Mouse (Mus musculus): ENCODE data around the gene Ube2l6. TPM values are rescaled to one million over a fixed set of nuclear protein-coding genes. Genes with fewer than 3 reads are reported as not detected.
A peak's percentile ranks its signal among the peaks of the same experiment; 100 is the strongest.
"Not testable (repeated sequence)": the region's sequence is repeated elsewhere in the genome, so short reads cannot be mapped to it uniquely, and the experiment has no call there.

The Ube2l6 gene
- polyA plus RNA-seq, 1 experiment from 2014 or later, result 49.9 TPM

- ATAC-seq; H3K4me3 ChIP-seq (ENCODE audit: low read length); H3K27ac ChIP-seq (ENCODE audit: low read length); H3K9me3 ChIP-seq (ENCODE audit: control insufficient read depth, low read length); H3K4me1 ChIP-seq (ENCODE audit: control insufficient read depth, insufficient read depth, low read length); H3K36me3 ChIP-seq (ENCODE audit: control insufficient read depth, insufficient read depth, low read length); H3K4me2 ChIP-seq (ENCODE audit: low read depth, low read length); H3K27me3 ChIP-seq (replicated peaks; ENCODE audit: control insufficient read depth, insufficient read depth, low read length); H3K9ac ChIP-seq (ENCODE audit: low read depth, low read length): not testable (repeated sequence)
- 70% methylated on average over 5 of the region's 5 CpGs for WGBS
Measured at GRCm38 (mm10) chr2:84801223-84801622, 2.6 kb downstream of the Ube2l6 start.

GRCm38 (mm10) chr2:84803963-84804362 is 5.3 kb downstream of the Ube2l6 start:
- H3K27me3 ChIP-seq (replicated peaks; ENCODE audit: control insufficient read depth, insufficient read depth, low read length), result no peaks in the 10 kb centered on the region
- no peak overlapping the region for H3K27ac ChIP-seq (ENCODE audit: low read length)
- 0 out of 2 replicates have a peak, but pooled peaks cover 4% of the 10 kb centered on the region for H3K4me1 ChIP-seq (ENCODE audit: control insufficient read depth, insufficient read depth, low read length)
- 89% methylated on average over 7 of the region's 7 CpGs for WGBS
- H3K36me3 ChIP-seq (ENCODE audit: control insufficient read depth, insufficient read depth, low read length), result no peaks in the 10 kb centered on the region
- H3K9me3 ChIP-seq (ENCODE audit: control insufficient read depth, low read length), result no peaks in the 10 kb centered on the region
- H3K9ac ChIP-seq (ENCODE audit: low read depth, low read length), result no peak overlapping the region
- no peak overlapping the region for H3K4me2 ChIP-seq (ENCODE audit: low read depth, low read length)
- H3K4me3 ChIP-seq (ENCODE audit: low read length), result no peak overlapping the region
- no peak for ATAC-seq

- ATAC-seq, result no peak
- WGBS, result 57% methylated on average over 5 of the region's 5 CpGs
- H3K9me3 ChIP-seq (ENCODE audit: control insufficient read depth, low read length), result no peaks in the 10 kb centered on the region
Measured at GRCm38 (mm10) chr2:84806546-84806945, 7.9 kb downstream of the Ube2l6 start.

DNA sequence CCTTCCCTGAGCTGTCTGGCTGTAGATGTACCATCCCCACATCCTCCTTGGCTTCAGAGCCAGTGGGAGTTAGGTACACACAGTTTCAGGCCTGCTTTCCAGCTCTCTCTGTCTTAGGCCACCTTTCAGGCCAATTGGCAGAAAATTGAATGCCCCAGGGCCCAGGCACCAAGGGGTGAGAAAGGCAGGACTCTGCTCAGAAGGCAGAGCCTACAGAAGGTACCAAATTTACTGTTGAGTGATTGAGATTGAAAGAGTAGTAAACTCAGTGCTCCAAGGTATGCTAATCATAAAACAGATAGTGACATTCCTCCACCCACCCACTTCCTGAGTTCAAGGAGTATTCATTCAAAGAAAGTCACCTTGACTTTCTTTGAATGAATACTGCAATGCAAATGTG is 10.7 kb downstream of the Ube2l6 start:
- Histone ChIP-seq H3K27ac (ENCODE audit: low read length) (no peak overlapping the region), H3K4me1 (ENCODE audit: control insufficient read depth, insufficient read depth, low read length) (peaks cover 4% of the 10 kb centered on the region; the same call in 1 of the 2 replicates), H3K27me3 (replicated peaks; ENCODE audit: control insufficient read depth, insufficient read depth, low read length) (no peaks in the 10 kb centered on the region), H3K9ac (ENCODE audit: low read depth, low read length) (no peak overlapping the region), H3K4me2 (ENCODE audit: low read depth, low read length) (no peak overlapping the region), H3K4me3 (ENCODE audit: low read length) (no peak overlapping the region), H3K36me3 (ENCODE audit: control insufficient read depth, insufficient read depth, low read length) (no peaks in the 10 kb centered on the region), H3K9me3 (ENCODE audit: control insufficient read depth, low read length) (no peaks in the 10 kb centered on the region)
- ATAC-seq, result no peak

More at GRCm38 (mm10) chr2:84806546-84806945, 7.9 kb downstream of the Ube2l6 start:
- Histone ChIP-seq H3K4me2 (ENCODE audit: low read depth, low read length) (no peak overlapping the region), H3K4me3 (ENCODE audit: low read length) (no peak overlapping the region), H3K27me3 (replicated peaks; ENCODE audit: control insufficient read depth, insufficient read depth, low read length) (no peaks in the 10 kb centered on the region), H3K4me1 (ENCODE audit: control insufficient read depth, insufficient read depth, low read length) (peaks cover 4% of the 10 kb centered on the region; the same call in 1 of the 2 replicates), H3K36me3 (ENCODE audit: control insufficient read depth, insufficient read depth, low read length) (no peaks in the 10 kb centered on the region), H3K9ac (ENCODE audit: low read depth, low read length) (no peak overlapping the region), H3K27ac (ENCODE audit: low read length) (no peak overlapping the region)

GRCm38 (mm10) chr2:84810526-84810885 is 11.9 kb downstream of the Ube2l6 start:
- Histone ChIP-seq H3K4me3 (ENCODE audit: low read length) (no peak overlapping the region), H3K4me1 (ENCODE audit: control insufficient read depth, insufficient read depth, low read length) (peaks cover 4% of the 10 kb centered on the region; the same call in 1 of the 2 replicates), H3K27me3 (replicated peaks; ENCODE audit: control insufficient read depth, insufficient read depth, low read length) (no peaks in the 10 kb centered on the region), H3K9me3 (ENCODE audit: control insufficient read depth, low read length) (no peaks in the 10 kb centered on the region), H3K4me2 (ENCODE audit: low read depth, low read length) (no peak overlapping the region), H3K9ac (ENCODE audit: low read depth, low read length) (no peak overlapping the region), H3K27ac (ENCODE audit: low read length) (peak overlapping the region; percentile 21; the same call in 1 of the 2 replicates), H3K36me3 (ENCODE audit: control insufficient read depth, insufficient read depth, low read length) (no peaks in the 10 kb centered on the region)
- ATAC-seq, result 0 out of 2 replicates have a peak, but pooled peaks have one; percentile 2
- WGBS, result 79% methylated on average over 6 of the region's 6 CpGs

DNA sequence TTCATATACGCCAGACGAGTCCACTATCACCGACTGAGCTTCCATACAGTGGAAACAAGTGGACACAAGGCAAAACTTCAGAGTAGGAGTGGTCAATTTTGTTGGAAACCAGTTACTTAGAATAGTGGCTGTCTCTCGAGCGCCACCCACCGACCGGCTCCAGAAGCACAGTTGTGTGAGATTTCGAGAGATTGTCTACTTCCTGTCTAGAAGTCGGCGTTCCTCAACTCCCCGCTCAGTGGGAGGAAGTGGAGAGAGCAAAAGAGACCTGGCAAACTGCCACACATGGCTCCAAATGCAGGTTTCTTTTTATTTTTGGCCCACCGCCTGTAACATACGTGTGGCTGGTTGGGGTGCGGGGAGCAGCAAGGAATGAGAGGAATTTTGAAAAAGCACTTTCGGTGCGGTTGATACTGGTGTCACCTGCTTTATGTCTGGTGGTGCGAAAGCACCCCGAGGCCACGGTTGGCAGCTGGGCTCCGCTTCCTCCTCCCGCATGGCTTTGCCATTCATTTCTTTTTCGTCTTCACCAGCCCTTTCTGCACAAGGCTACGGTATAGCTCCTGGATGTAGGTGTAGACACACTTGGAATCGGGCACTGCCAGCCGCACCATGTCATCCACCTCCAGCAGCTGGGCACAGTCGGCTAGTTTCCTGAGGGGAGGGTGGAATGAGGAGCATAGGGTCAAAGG is 12.4 kb downstream of the Ube2l6 start:
- Histone ChIP-seq H3K4me3 (ENCODE audit: low read length) (peak overlapping the region; percentile 31), H3K27ac (ENCODE audit: low read length) (no peak overlapping the region), H3K9me3 (ENCODE audit: control insufficient read depth, low read length) (no peaks in the 10 kb centered on the region), H3K36me3 (ENCODE audit: control insufficient read depth, insufficient read depth, low read length) (no peaks in the 10 kb centered on the region), H3K9ac (ENCODE audit: low read depth, low read length) (peak overlapping the region; percentile 20; the same call in 1 of the 2 replicates), H3K4me1 (ENCODE audit: control insufficient read depth, insufficient read depth, low read length) (peaks cover 4% of the 10 kb centered on the region; the same call in 1 of the 2 replicates), H3K27me3 (replicated peaks; ENCODE audit: control insufficient read depth, insufficient read depth, low read length) (no peaks in the 10 kb centered on the region), H3K4me2 (ENCODE audit: low read depth, low read length) (peak overlapping the region; percentile 51)
- ATAC-seq, result peak; percentile 62
- WGBS, result 35% methylated on average over 26 of the region's 26 CpGs

GRCm38 (mm10) chr2:84811880-84812279 is 13.3 kb downstream of the Ube2l6 start:
- Histone ChIP-seq H3K4me1 (ENCODE audit: control insufficient read depth, insufficient read depth, low read length) (peaks cover 4% of the 10 kb centered on the region; the same call in 1 of the 2 replicates), H3K36me3 (ENCODE audit: control insufficient read depth, insufficient read depth, low read length) (no peaks in the 10 kb centered on the region), H3K4me3 (ENCODE audit: low read length) (no peak overlapping the region), H3K27ac (ENCODE audit: low read length) (no peak overlapping the region), H3K27me3 (replicated peaks; ENCODE audit: control insufficient read depth, insufficient read depth, low read length) (no peaks in the 10 kb centered on the region), H3K4me2 (ENCODE audit: low read depth, low read length) (no peak overlapping the region), H3K9ac (ENCODE audit: low read depth, low read length) (no peak overlapping the region), H3K9me3 (ENCODE audit: control insufficient read depth, low read length) (no peaks in the 10 kb centered on the region)
- WGBS, result 67% methylated on average over 7 of the region's 7 CpGs
- peak; percentile 93 for ATAC-seq

- H3K4me1 ChIP-seq (ENCODE audit: control insufficient read depth, insufficient read depth, low read length), result peaks cover 4% of the 10 kb centered on the region; the same call in 1 of the 2 replicates
- H3K9me3 ChIP-seq (ENCODE audit: control insufficient read depth, low read length), result no peaks in the 10 kb centered on the region
- no peak overlapping the region for H3K4me2 ChIP-seq (ENCODE audit: low read depth, low read length)
- no peak overlapping the region for H3K4me3 ChIP-seq (ENCODE audit: low read length)
- no peak for ATAC-seq
- 80% methylated on average over 6 of the region's 6 CpGs for WGBS
- H3K36me3 ChIP-seq (ENCODE audit: control insufficient read depth, insufficient read depth, low read length), result no peaks in the 10 kb centered on the region
- no peaks in the 10 kb centered on the region for H3K27me3 ChIP-seq (replicated peaks; ENCODE audit: control insufficient read depth, insufficient read depth, low read length)
- no peak overlapping the region for H3K9ac ChIP-seq (ENCODE audit: low read depth, low read length)
- H3K27ac ChIP-seq (ENCODE audit: low read length), result no peak overlapping the region
Measured at GRCm38 (mm10) chr2:84812676-84813075, 14.0 kb downstream of the Ube2l6 start.

DNA sequence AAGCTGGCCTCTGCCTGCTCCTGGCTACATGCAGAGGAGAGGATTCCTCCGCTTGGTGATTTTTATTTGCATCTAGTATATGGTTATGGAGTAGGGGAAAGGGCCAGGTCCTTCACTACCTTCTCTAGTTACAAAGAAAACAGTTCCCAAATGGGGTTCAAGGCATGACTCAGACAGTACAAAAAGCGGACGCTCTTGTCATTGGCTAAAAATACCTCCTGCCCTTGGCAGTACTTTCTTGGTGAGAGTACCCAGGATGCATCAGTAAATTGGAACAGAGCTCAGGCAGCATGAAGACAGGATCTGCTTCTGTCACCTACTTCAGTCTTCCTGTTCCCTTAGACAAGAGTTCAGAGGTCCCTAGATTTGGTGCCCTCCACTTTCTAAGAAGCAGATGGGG is 21.2 kb downstream of the Ube2l6 start:
- Histone ChIP-seq H3K4me3 (ENCODE audit: low read length) (no peak overlapping the region), H3K4me2 (ENCODE audit: low read depth, low read length) (no peak overlapping the region), H3K4me1 (ENCODE audit: control insufficient read depth, insufficient read depth, low read length) (no peaks in the 10 kb centered on the region), H3K9ac (ENCODE audit: low read depth, low read length) (no peak overlapping the region), H3K36me3 (ENCODE audit: control insufficient read depth, insufficient read depth, low read length) (no peaks in the 10 kb centered on the region), H3K27me3 (replicated peaks; ENCODE audit: control insufficient read depth, insufficient read depth, low read length) (peaks cover 11% of the 10 kb centered on the region), H3K27ac (ENCODE audit: low read length) (no peak overlapping the region), H3K9me3 (ENCODE audit: control insufficient read depth, low read length) (no peaks in the 10 kb centered on the region)
- no peak for ATAC-seq
- 69% methylated on average over 3 of the region's 3 CpGs for WGBS

All from intestine, embryonic 16.5 days (tissue).